Mouse (Mus musculus) limb, embryonic 11.5 days (tissue): ENCODE data around the gene Akt2. TPM values are rescaled to one million over a fixed set of nuclear protein-coding genes. Genes with fewer than 3 reads are reported as not detected.

Experiments
- ATAC-seq: fragments of 200-750 bp; cut with Nextera tagmentation; 2 replicates; pipeline ENCODE4 v1.8.0; 2017; ENCODE audit warnings: low read depth; ENCODE audit not compliant: insufficient number of reproducible peaks, low FRiP score, low TSS enrichment
- DNase-seq: peaks from one replicate; pipeline ENCODE4 v3.0.0-alpha.2; 2015; ENCODE audit warnings: low spot score
- H3K27ac ChIP-seq: fragments of 300-500 bp; sonication (generic); replicated peaks from 2 replicates; pipeline ENCODE4 v1.5.1; 2014; ENCODE audit warnings: low read depth, mild to moderate bottlenecking, low read length
- H3K27me3 ChIP-seq: fragments of 300-500 bp; sonication (generic); 2 replicates; pipeline ENCODE4 v1.6.1; 2014; ENCODE audit warnings: mild to moderate bottlenecking, low read length, mixed read lengths; ENCODE audit not compliant: control insufficient read depth, insufficient read depth
- H3K36me3 ChIP-seq: fragments of 300-500 bp; sonication (generic); 2 replicates; pipeline ENCODE4 v1.6.1; 2014; ENCODE audit warnings: mild to moderate bottlenecking, low read length, moderate library complexity, mixed read lengths; ENCODE audit not compliant: control insufficient read depth, insufficient read depth
- H3K4me1 ChIP-seq: fragments of 300-500 bp; sonication (generic); 2 replicates; pipeline ENCODE4 v1.6.1; 2014; ENCODE audit warnings: low read length, mixed read lengths; ENCODE audit not compliant: control insufficient read depth, insufficient read depth
- H3K4me2 ChIP-seq: fragments of 300-500 bp; sonication (generic); 2 replicates; pipeline ENCODE4 v1.6.1; 2014; ENCODE audit warnings: low read depth, mild to moderate bottlenecking, moderate library complexity; ENCODE audit not compliant: severe bottlenecking
- H3K4me3 ChIP-seq: fragments of 300-500 bp; sonication (generic); 2 replicates; pipeline ENCODE4 v1.5.1; 2014; ENCODE audit warnings: low read depth, low read length
- H3K9ac ChIP-seq: fragments of 300-500 bp; sonication (generic); 2 replicates; pipeline ENCODE4 v1.6.1; 2014; ENCODE audit warnings: mild to moderate bottlenecking, low read length
- H3K9me3 ChIP-seq: fragments of 300-500 bp; sonication (generic); 2 replicates; pipeline ENCODE4 v1.6.1; 2016; ENCODE audit warnings: low read length; ENCODE audit not compliant: control insufficient read depth
- WGBS: fragments of 180-500 bp; shearing (Covaris S2); extraction: QIAGEN DNeasy Blood & Tissue Kit; methylation state at CpG from one replicate; pipeline ENCODE4 v1.1.7; 2014; 5-methylcytosine and 5-hydroxymethylcytosine counted together
- polyA plus RNA-seq: library from polyadenylated mRNA; unstranded; fragments of >200 nt; fragmentation: Nextera tagmentation; extraction: Ambion mirVana; gene quantifications from 2 replicates; pipeline ENCODE4 v1.2.1, GENCODE M21; 2014

Akt2 gene
- polyA plus RNA-seq, 1 experiment from 2014 or later: 85.7 TPM

- WGBS: 62% methylated on average over 20 of the region's 20 CpGs
- ATAC-seq: no peak
- Histone ChIP-seq H3K27me3 (peaks cover 64% of the 10 kb centered on the region), H3K4me2 (no peak overlapping the region), H3K9me3 (no peaks in the 10 kb centered on the region), H3K4me1 (no peaks in the 10 kb centered on the region), H3K36me3 (peaks cover 4% of the 10 kb centered on the region; the same call in 1 of the 2 replicates), H3K4me3 (no peak overlapping the region), H3K27ac (no peak overlapping the region), H3K9ac (no peak overlapping the region)
- DNase-seq: no peak
Measured at GRCm38 (mm10) chr7:27654607-27655276, 63.4 kb downstream of the Akt2 start.

- H3K27me3 ChIP-seq: peaks cover 64% of the 10 kb centered on the region
- no peak for DNase-seq
- no peak for ATAC-seq
Measured at GRCm38 (mm10) chr7:27655545-27655944, 64.2 kb downstream of the Akt2 start.

GRCm38 (mm10) chr7:27656600-27656999 lies 65.2 kb downstream of the Akt2 start:
- H3K4me2 ChIP-seq: no peak overlapping the region
- no peaks in the 10 kb centered on the region for H3K4me1 ChIP-seq
- H3K27ac ChIP-seq: no peak overlapping the region
- H3K9ac ChIP-seq: no peak overlapping the region
- DNase-seq (no peak), ATAC-seq (no peak)
- H3K9me3 ChIP-seq: no peaks in the 10 kb centered on the region
- peaks cover 64% of the 10 kb centered on the region for H3K27me3 ChIP-seq
- H3K4me3 ChIP-seq: no peak overlapping the region
- peaks cover 4% of the 10 kb centered on the region; the same call in 1 of the 2 replicates for H3K36me3 ChIP-seq
- 91% methylated on average over 16 of the region's 16 CpGs for WGBS

More at GRCm38 (mm10) chr7:27655545-27655944, 64.2 kb downstream of the Akt2 start:
- peaks cover 4% of the 10 kb centered on the region; the same call in 1 of the 2 replicates for H3K36me3 ChIP-seq
- no peak overlapping the region for H3K4me2 ChIP-seq
- 39% methylated on average over 11 of the region's 11 CpGs for WGBS
- H3K4me1 ChIP-seq: no peaks in the 10 kb centered on the region
- H3K4me3 ChIP-seq: no peak overlapping the region
- H3K9me3 ChIP-seq: no peaks in the 10 kb centered on the region
- no peak overlapping the region for H3K9ac ChIP-seq
- no peak overlapping the region for H3K27ac ChIP-seq

- Histone ChIP-seq H3K4me3 (no peak overlapping the region), H3K9me3 (no peaks in the 10 kb centered on the region), H3K27ac (no peak overlapping the region), H3K27me3 (peaks cover 57% of the 10 kb centered on the region), H3K36me3 (peaks cover 4% of the 10 kb centered on the region; the same call in 1 of the 2 replicates), H3K4me2 (no peak overlapping the region), H3K4me1 (no peaks in the 10 kb centered on the region), H3K9ac (no peak overlapping the region)
- ATAC-seq (no peak), DNase-seq (no peak)
- WGBS: 20% methylated on average over 53 of the region's 53 CpGs
Measured at GRCm38 (mm10) chr7:27657824-27658395, 66.6 kb downstream of the Akt2 start.

GRCm38 (mm10) chr7:27658712-27659663 lies 67.6 kb downstream of the Akt2 start:
- H3K4me2 ChIP-seq: no peak overlapping the region
- H3K9me3 ChIP-seq: no peaks in the 10 kb centered on the region
- ATAC-seq: no peak
- no peaks in the 10 kb centered on the region for H3K4me1 ChIP-seq
- WGBS: 58% methylated on average over 14 of the region's 14 CpGs
- no peak overlapping the region for H3K27ac ChIP-seq
- H3K4me3 ChIP-seq: no peak overlapping the region
- H3K27me3 ChIP-seq: peaks cover 46% of the 10 kb centered on the region
- no peak for DNase-seq
- H3K36me3 ChIP-seq: peaks cover 4% of the 10 kb centered on the region; the same call in 1 of the 2 replicates
- H3K9ac ChIP-seq: no peak overlapping the region

- 88% methylated on average over 4 of the region's 4 CpGs for WGBS
- peaks cover 4% of the 10 kb centered on the region; the same call in 1 of the 2 replicates for H3K36me3 ChIP-seq
- ATAC-seq: no peak
- no peak overlapping the region for H3K9ac ChIP-seq
- H3K4me1 ChIP-seq: no peaks in the 10 kb centered on the region
- no peak overlapping the region for H3K27ac ChIP-seq
- H3K4me2 ChIP-seq: no peak overlapping the region
- no peak overlapping the region for H3K4me3 ChIP-seq
- no peaks in the 10 kb centered on the region for H3K9me3 ChIP-seq
- no peak for DNase-seq
- H3K27me3 ChIP-seq: peaks cover 22% of the 10 kb centered on the region
Measured at GRCm38 (mm10) chr7:27662038-27662437, 70.7 kb downstream of the Akt2 start.

- H3K36me3 ChIP-seq: no peaks in the 10 kb centered on the region; the same call in 1 of the 2 replicates
- peak overlapping the region; percentile 79 for H3K9ac ChIP-seq
- H3K27me3 ChIP-seq: no peaks in the 10 kb centered on the region
- WGBS: 60% methylated on average over 9 of the region's 9 CpGs
- DNase-seq (no peak), ATAC-seq (no peak)
- H3K4me2 ChIP-seq: peak overlapping the region; percentile 100
- H3K4me3 ChIP-seq: peak overlapping the region; percentile 89
- H3K9me3 ChIP-seq: no peaks in the 10 kb centered on the region
- no peak overlapping the region for H3K27ac ChIP-seq
- peaks cover 6% of the 10 kb centered on the region; the same call in 1 of the 2 replicates for H3K4me1 ChIP-seq
Measured at GRCm38 (mm10) chr7:27673064-27673574, 81.8 kb downstream of the Akt2 start.
